Mouse (Mus musculus) CH12.LX (cell line): ENCODE measurements around the gene Dnajc2.

Source experiments
- HCFC1 ChIP-seq: IDR thresholded peaks from 2 replicates; pipeline ENCODE4 v1.6.1; 2012; ENCODE audit warnings: low read depth, mild to moderate bottlenecking, inconsistent platforms, low read length, improper control_type of control experiment
- JUND ChIP-seq: conservative IDR thresholded peaks from 2 replicates; pipeline ENCODE4 v1.6.1; 2011; ENCODE audit warnings: low read depth, low read length, improper control_type of control experiment

DNA sequence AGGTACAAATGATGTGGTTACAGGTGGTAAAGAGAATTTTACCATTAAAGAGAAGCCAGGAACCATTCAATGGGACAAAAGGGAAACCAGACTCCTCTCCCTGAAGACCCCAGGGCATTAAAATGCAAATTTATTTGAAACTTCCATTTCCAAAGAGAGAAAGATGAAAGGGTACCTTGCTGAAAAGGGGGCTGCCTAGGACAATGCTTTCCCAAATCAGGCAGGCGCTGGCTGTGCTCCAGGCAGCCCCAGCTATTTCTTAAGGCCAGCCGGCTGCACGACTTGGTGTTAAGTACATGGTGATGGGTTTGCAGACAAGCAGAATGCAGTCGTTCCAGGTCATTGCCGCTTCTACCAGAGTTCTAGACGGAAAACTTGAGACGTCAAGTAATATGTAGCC lies 41.3 kb upstream of the Dnajc2 start:
- TF ChIP-seq HCFC1 (no peak), JUND (no peak)
